Mouse (Mus musculus) midbrain, postnatal 0 days (tissue): ENCODE results near the gene Krt80. TPM values are rescaled to one million over a fixed set of nuclear protein-coding genes. Genes with fewer than 3 reads are reported as not detected.
"Not testable (repeated sequence)": the region's sequence is repeated elsewhere in the genome, so short reads cannot be mapped to it uniquely, and the experiment has no call there.

Source experiments
- ATAC-seq: fragments of 200-750 bp; cut with Nextera tagmentation; 2 replicates; pipeline ENCODE4 v1.8.0; 2017; ENCODE audit warnings: moderate number of reproducible peaks, mild to moderate bottlenecking, moderate TSS enrichment, moderate library complexity; ENCODE audit not compliant: low FRiP score
- DNase-seq: peaks from one replicate; pipeline ENCODE4 v3.0.0-alpha.2; 2015; ENCODE audit warnings: low spot score
- H3K27ac ChIP-seq: fragments of 300-500 bp; sonication (generic); 2 replicates; pipeline ENCODE4 v1.5.1; 2014; ENCODE audit warnings: low read depth, mild to moderate bottlenecking, low read length, mixed read lengths
- H3K27me3 ChIP-seq: fragments of 300-500 bp; sonication (generic); 2 replicates; pipeline ENCODE4 v1.6.1; 2014; ENCODE audit warnings: low read length, control low read depth, mixed read lengths; ENCODE audit not compliant: insufficient read depth
- H3K36me3 ChIP-seq: fragments of 300-500 bp; sonication (generic); 2 replicates; pipeline ENCODE4 v1.6.1; 2014; ENCODE audit warnings: low read length, control low read depth, mixed read lengths; ENCODE audit not compliant: insufficient read depth
- H3K4me1 ChIP-seq: fragments of 300-500 bp; sonication (generic); 2 replicates; pipeline ENCODE4 v1.6.1; 2014; ENCODE audit warnings: mild to moderate bottlenecking, control low read depth, antibody characterized with exemption, low read length, mixed read lengths; ENCODE audit not compliant: insufficient read depth
- H3K4me2 ChIP-seq: fragments of 300-500 bp; sonication (generic); 2 replicates; pipeline ENCODE4 v1.6.1; 2014; ENCODE audit warnings: low read depth, mild to moderate bottlenecking, low read length, mixed read lengths; ENCODE audit not compliant: poor library complexity, severe bottlenecking
- H3K4me3 ChIP-seq: fragments of 300-500 bp; sonication (generic); 2 replicates; pipeline ENCODE4 v1.5.1; 2014; ENCODE audit warnings: low read depth, mild to moderate bottlenecking, low read length, moderate library complexity
- H3K9ac ChIP-seq: fragments of 300-500 bp; sonication (generic); replicated peaks from 2 replicates; pipeline ENCODE4 v1.6.1; 2014; ENCODE audit warnings: mild to moderate bottlenecking, low read length, moderate library complexity, mixed read lengths; ENCODE audit not compliant: poor library complexity, severe bottlenecking
- H3K9me3 ChIP-seq: fragments of 300-500 bp; sonication (generic); 2 replicates; pipeline ENCODE4 v1.6.1; 2016; ENCODE audit warnings: low read length, control low read depth
- CTCF ChIP-seq: IDR thresholded peaks from 2 replicates; pipeline ENCODE4 v1.5.1; 2016; ENCODE audit warnings: antibody characterized with exemption, mild to moderate bottlenecking
- WGBS: fragments of 180-500 bp; shearing (Covaris S2); extraction: QIAGEN DNeasy Blood & Tissue Kit; methylation state at CpG from one replicate; pipeline ENCODE4 v1.1.7; 2014; 5-methylcytosine and 5-hydroxymethylcytosine counted together
- polyA plus RNA-seq: library from polyadenylated mRNA; unstranded; fragments of >200 nt; fragmentation: Nextera tagmentation; extraction: Ambion mirVana; gene quantifications from 2 replicates; pipeline ENCODE4 v1.2.1, GENCODE M21; 2015
- total RNA-seq: library from RNA; depleted of rRNA; stranded (reverse); fragments of >200 nt; gene quantifications from 2 replicates; pipeline ENCODE4 v1.2.3, GENCODE M21; 2014

Krt80 gene
- total and polyA plus RNA-seq, 2 experiments from 2014 or later: 0.16 to 1.0 TPM

DNA sequence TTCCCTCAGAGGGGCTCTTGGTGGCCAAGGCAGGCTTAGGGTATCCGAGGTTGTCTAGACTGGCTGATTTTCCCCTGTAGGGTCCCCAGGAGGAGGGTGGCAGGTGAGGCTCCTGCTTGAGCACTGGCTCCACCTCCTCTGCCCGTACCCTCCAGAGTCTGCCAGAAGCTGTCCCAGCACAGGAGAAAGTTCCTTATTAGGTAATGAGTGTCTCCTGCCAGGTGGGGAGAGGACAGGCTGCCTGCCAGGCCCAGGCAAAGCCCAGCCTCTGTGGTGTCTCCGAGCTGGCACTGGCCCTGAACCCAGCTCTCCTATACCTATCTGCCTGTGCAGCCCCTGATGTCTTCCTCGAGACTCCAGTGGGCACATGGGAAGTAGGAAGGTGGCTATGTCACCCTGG, 37.6 kb downstream of the Krt80 start:
- Histone ChIP-seq H3K36me3 (no peaks in the 10 kb centered on the region), H3K4me1 (no peaks in the 10 kb centered on the region), H3K27me3 (no peaks in the 10 kb centered on the region), H3K27ac (no peak overlapping the region), H3K4me3 (no peak overlapping the region), H3K9me3 (no peaks in the 10 kb centered on the region), H3K4me2 (no peak overlapping the region), H3K9ac (no peak overlapping the region)
- DNase-seq (no peak), ATAC-seq (no peak)
- no peak for TF ChIP-seq CTCF
- WGBS: 68% methylated on average over 4 of the region's 4 CpGs

DNA sequence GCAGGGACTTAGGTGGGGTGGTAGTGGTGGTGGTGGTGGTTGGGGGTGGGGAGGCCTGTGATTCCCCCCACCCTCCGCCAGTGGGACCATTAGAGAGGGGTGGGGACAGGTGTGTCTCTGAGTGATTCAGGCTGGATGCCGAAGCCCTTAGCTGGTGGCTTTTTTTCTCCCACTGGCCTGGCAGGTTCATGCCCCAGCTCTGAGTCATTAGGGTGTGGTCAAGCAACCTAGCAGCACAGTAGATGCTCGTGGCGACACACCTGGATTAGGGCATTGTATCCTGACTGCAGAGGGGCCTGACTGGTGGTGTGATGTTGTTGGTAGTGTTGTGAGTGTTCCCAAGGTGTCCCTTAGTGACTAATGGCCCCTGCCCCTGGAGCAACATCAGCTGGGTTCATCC, 38.9 kb downstream of the Krt80 start:
- Histone ChIP-seq H3K9ac (no peak overlapping the region), H3K4me1 (no peaks in the 10 kb centered on the region), H3K9me3 (no peaks in the 10 kb centered on the region), H3K27me3 (no peaks in the 10 kb centered on the region), H3K4me2 (no peak overlapping the region), H3K27ac (no peak overlapping the region), H3K36me3 (no peaks in the 10 kb centered on the region), H3K4me3 (no peak overlapping the region)
- DNase-seq (no peak), ATAC-seq (no peak)
- 92% methylated on average over 4 of the region's 4 CpGs for WGBS
- no peak for TF ChIP-seq CTCF

DNA sequence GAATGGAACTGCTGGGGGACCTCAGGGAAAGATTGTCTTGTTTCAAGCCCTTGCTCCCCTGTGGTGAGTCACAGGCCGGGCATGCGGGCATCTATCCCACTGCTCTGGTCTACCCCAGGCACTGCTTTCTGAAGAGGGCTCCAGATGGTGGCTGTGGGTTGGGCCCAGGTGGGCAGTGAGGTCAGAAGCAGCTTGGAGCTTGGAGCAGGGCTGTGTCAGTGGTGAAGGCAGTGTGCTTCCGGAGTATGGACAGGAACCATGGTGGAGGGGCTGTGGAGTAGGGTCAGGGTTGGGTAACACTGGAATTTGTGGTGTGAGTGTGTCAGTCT, 40.4 kb downstream of the Krt80 start:
- WGBS: 62% methylated on average over 3 of the region's 3 CpGs
- H3K9ac ChIP-seq: no peak overlapping the region
- ATAC-seq: no peak

DNA sequence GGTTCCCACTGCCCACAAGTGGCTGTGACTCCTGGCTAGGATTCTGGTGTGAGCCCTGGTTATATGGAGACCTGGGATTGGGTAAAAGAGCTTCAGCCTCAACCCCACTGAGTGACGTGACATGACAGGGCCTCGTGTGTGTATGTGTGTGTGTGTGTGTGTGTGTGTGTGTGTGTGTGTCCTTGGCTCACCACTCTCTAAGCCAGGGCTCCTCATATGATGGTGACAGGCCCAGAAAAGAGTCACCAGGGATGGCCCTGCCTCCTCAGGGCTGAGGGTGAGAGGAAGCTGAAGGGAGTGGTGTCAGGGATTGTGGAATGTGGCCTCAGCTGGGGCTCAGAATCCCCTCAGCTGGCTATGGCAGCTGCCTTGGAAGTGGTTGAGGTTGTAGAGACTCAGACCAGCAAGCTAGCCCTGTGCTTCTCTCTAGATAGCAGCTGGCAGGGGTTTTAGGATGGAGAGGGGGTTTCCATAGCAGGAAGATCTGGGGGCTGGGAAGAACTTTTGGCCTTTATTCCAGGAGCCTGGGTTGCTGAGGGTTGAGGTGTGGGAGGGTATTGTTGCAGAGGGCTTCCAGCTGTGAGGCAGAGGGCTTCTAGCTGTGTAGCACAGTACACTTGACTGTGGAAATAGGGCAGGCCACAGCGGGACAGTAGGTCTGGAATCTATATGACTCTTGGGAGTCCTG, 40.9 kb downstream of the Krt80 start:
- Histone ChIP-seq H3K9me3 (no peaks in the 10 kb centered on the region), H3K9ac (no peak overlapping the region), H3K27me3 (no peaks in the 10 kb centered on the region), H3K4me3 (no peak overlapping the region), H3K4me1 (no peaks in the 10 kb centered on the region), H3K36me3 (no peaks in the 10 kb centered on the region), H3K27ac (no peak overlapping the region), H3K4me2 (no peak overlapping the region)
- no peak for TF ChIP-seq CTCF
- DNase-seq (no peak), ATAC-seq (no peak)
- WGBS: 63% methylated on average over 3 of the region's 3 CpGs

More for the DNA sequence above, 40.4 kb downstream of the Krt80 start:
- no peak for DNase-seq
- Histone ChIP-seq H3K27ac (no peak overlapping the region), H3K36me3 (no peaks in the 10 kb centered on the region), H3K4me3 (no peak overlapping the region), H3K4me1 (no peaks in the 10 kb centered on the region), H3K9me3 (no peaks in the 10 kb centered on the region), H3K4me2 (no peak overlapping the region), H3K27me3 (no peaks in the 10 kb centered on the region)
- TF ChIP-seq CTCF: no peak

DNA sequence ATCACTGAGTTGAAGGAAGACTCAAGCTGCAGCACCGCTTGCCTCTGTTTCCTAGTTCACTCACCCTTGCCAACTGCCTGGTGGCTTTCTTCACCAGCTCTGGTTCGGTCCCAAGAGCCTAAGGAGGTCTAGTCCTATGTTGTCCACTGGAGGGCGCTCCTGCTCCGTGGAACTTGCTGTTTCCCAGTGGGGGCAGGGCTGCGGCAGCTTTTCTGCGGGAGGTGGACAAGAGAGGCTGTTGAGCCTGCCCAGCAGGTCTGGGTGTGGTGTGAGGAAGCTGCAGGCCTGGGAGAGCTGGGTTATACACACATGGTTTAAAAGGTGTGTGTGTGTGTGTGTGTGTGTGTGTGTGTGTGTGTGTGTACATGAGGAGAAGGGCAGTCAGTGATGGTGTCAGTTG, 42.7 kb downstream of the Krt80 start:
- Histone ChIP-seq H3K27me3 (no peaks in the 10 kb centered on the region), H3K9ac (no peak overlapping the region), H3K4me1 (no peaks in the 10 kb centered on the region), H3K4me2 (no peak overlapping the region), H3K4me3 (no peak overlapping the region), H3K9me3 (no peaks in the 10 kb centered on the region), H3K27ac (no peak overlapping the region), H3K36me3 (no peaks in the 10 kb centered on the region)
- DNase-seq: peak; percentile 81
- peak; percentile 47; the same call in 1 of the 2 replicates for ATAC-seq
- peak; percentile 94 for TF ChIP-seq CTCF
- whole genome bisulfite sequencing: 6% methylated on average over 6 of the region's 6 CpGs

DNA sequence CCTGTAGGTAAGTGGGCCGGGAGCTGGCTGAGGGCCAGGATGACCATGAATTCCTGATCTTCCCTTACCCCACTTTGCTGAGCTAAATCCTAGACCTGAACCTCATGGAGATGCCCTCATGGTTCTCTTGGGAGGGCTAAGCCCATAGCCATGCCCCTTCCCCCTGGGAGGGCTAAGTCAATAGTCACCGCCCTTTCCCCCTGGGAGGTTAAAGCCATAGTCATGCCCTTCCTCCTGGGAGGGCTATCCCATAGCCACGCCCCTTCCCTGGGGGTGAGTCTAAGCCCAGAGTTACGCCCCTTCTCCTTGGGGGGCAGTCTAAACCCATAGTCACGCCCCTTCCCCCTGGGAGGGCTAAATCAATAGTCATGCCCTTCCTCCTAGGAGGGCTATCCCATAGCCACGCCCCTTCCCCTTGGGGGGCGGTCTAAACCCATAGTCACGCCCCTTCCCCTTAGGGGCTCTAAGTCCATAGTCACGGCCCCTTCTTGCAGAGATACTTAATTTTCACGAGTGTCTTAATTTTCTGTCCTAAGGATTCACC, 43.9 kb downstream of the Krt80 start:
- 35% methylated on average over 10 of the region's 10 CpGs for WGBS
- ATAC-seq: no peak

DNA sequence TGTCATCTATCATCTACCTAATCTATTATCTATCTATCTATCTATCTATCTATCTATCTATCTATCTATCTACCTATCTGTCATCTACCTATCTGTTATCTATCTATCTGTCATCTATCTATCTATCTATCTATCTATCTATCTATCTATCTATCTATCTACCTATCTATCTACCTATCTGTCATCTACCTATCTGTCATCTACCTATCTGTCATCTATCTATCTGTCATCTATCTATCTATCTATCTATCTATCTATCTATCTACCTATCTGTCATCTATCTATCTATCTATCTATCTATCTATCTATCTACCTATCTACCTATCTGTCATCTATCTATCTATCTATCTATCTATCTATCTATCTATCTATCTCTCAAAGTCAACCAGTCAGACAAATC, 45.6 kb downstream of the Krt80 start:
- H3K4me1 ChIP-seq, H3K27me3 ChIP-seq, DNase-seq, ATAC-seq, H3K4me3 ChIP-seq, H3K36me3 ChIP-seq, H3K9ac ChIP-seq, H3K27ac ChIP-seq, H3K4me2 ChIP-seq, H3K9me3 ChIP-seq: not testable (repeated sequence)

More for the DNA sequence above, 43.9 kb downstream of the Krt80 start:
- Histone ChIP-seq H3K27me3 (no peaks in the 10 kb centered on the region), H3K4me1 (no peaks in the 10 kb centered on the region), H3K36me3 (no peaks in the 10 kb centered on the region), H3K4me3 (no peak overlapping the region), H3K9ac (no peak overlapping the region), H3K9me3 (no peaks in the 10 kb centered on the region), H3K27ac (no peak overlapping the region), H3K4me2 (no peak overlapping the region)
- DNase-seq: no peak
- no peak for TF ChIP-seq CTCF
